Mouse (Mus musculus) WW6 (cell line): Measurements from ENCODE around the gene Srd5a3.
A peak's percentile ranks its signal among the peaks of the same experiment; 100 is the strongest.

ENCODE experiments used
- DNase-seq: peaks from one replicate; pipeline ENCODE4 v3.0.0-alpha.2; 2013; ENCODE audit warnings: low read depth, low spot score

Srd5a3 gene

DNA sequence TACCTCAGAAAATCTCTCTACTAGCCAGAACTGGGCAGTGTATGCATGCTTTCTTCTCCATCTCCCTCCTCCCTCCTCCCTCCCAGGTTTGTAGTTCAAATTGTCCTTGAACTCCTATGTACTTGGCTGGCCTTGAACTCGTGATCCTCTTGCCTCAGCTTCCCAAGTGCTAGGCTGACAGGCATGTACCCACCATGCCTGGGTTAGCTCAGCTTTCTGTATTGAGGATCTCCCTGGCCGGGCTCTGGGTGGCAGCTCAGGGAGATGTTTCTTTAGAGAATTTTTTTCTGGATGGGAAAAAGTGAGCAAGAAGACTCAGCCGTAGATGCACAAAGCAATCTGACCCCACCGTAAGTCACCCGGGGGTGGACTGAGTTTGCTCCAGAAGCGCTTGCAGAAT lies 12.9 kb downstream of the Srd5a3 start:
- DNase-seq, result no peak

GRCm38 (mm10) chr5:76153430-76153829 lies 13.4 kb downstream of the Srd5a3 start:
- no peak for DNase-seq

DNA sequence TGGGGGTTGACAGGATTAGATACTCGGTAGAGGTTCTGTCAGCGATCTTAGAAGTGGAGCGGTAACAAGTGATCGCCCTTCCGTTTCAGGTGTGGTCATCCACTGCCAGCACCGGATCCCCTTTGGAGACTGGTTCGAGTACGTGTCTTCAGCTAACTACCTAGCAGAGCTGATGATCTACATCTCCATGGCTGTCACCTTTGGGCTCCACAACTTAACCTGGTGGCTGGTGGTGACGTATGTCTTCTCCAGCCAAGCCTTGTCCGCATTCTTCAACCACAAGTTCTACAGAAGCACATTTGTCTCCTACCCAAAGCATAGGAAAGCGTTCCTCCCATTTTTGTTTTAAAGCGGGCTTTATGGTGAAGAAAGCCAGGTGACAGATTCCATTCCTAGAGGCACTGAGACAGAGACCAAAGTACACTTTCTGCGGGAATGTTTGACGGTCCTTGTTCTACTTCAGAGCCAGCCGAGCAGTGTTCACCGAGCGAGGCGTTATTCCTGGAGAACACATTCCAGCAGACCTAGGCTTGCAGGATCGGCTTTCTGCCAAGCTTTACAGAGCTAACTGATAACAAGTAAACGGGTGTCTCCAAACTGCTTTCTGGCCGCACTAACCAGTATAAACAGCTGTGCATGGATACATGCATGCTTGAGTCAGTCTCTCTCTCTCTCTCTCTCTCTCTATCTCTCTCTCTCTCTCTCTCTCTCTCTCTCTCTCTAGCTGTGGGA lies 14.5 kb downstream of the Srd5a3 start:
- DNase-seq, result no peak

- no peak for DNase-seq
Observed at GRCm38 (mm10) chr5:76159555-76159954, 19.5 kb downstream of the Srd5a3 start.

- DNase-seq, result no peak
Observed at GRCm38 (mm10) chr5:76160086-76160485, 20.0 kb downstream of the Srd5a3 start.

DNA sequence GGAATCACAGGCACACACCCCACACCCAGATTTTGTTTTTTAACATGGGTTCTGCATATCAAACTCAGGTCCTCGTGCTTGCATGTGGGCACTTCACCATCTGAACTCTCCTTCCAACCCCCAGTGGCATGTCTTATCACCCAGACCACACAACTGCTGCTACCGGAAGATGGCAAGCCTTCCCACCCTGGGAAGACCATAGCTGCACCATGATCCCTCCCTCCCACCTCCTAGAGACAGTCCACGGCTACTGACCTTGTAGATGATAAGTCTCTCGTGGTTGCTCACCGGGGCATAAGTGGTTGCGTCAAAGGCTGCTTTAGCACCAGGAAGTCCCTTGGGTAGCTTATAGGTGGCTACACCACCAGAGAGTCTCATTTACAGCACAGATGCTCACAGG lies 21.4 kb downstream of the Srd5a3 start:
- no peak for DNase-seq

GRCm38 (mm10) chr5:76162926-76163325 lies 22.9 kb downstream of the Srd5a3 start:
- no peak for DNase-seq

- DNase-seq, result no peak
Observed at GRCm38 (mm10) chr5:76163828-76164390, 23.8 kb downstream of the Srd5a3 start.

DNA sequence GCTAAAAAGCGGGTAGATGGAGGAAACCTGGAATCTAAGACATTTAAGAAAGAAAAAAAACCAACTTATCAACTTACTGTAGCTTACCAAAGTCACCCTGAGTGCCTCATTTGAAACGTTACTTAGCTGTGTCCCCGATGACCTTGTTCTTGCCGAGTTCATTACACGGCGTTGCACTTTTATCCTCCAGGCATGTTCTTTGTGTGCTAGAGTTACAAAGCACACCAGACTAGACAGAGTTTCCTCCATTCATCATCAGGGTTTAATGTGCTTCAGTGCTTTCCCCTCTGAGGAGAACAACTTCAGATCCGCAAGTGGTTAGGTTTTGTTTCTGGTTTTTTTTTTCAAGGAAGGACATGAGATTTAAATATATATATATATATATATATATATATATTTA lies 24.8 kb downstream of the Srd5a3 start:
- DNase-seq, result no peak

DNA sequence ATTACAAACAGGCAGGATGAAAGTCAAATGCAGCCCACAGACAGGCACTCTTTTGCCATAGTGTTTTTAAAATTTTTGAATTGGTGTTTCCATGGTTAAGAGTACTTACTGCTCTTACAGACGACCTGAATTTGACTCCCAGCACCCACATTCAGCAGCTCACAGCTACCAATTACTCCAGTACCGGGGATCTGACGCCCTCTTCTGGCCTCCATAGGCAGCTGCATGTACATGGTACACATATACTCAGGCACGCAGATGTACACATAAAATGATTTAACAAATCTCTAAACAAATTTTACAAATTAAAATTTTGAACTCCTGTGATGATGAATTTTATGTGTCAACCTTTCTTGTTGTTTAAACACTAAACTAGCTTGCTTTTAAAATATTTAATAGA lies 30.5 kb downstream of the Srd5a3 start:
- DNase-seq, result no peak

DNA sequence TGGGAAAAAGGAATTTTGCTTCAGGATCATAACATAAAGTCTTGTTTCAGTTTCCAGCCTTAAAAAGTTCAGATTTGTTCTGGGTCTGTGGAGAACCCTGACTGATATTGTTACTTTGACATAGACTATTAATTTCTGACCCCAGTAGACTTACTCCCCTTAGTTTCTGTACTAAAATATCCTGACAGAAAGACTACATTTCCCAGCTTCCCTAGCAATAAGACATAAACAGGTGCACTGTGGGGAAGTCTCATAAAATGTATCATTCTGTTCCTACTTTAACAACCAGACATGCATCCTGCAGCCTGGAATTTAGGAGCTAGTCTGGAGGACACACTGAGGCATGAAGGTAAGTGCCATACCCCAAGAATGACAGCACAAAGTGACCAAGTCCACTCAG lies 31.0 kb downstream of the Srd5a3 start:
- DNase-seq, result no peak

DNA sequence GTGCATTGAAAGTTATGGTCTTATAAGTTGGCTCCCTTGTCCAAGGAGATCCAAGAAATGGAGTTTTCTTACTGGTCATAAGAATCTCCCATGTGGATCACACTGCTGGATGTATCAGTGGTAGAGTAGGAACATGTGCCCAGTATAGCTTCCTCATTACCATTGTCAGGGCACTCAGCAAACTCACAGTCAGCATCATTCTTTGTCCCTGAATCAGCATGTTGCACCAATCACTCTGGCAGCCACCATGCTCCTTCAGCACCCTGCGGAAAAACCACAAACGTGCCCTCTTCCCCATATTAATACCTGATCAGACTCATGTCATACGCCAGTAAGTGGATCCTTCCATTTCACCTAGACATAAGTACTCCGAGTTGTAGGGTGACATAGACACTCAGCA lies 35.0 kb downstream of the Srd5a3 start:
- DNase-seq, result no peak

DNA sequence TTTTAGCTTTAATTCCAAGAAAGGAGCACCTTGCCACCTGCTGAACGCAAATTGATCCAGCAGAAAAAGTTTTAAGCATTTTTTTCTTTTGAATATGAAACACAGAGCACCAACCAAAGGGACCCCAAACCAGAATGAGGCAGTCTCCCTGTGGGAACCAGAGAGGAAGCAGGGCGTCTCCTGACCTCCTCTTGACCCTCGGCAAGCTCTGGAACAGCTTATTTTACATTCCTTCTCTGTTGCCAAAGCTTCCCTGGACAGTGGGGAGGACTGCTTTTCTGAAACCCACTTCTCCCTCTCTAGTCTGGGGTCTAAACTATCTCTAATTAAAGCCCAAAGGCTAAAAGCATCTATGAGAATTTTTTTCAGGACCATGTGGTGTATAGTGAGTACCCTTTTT lies 36.3 kb downstream of the Srd5a3 start:
- DNase-seq, result no peak

DNA sequence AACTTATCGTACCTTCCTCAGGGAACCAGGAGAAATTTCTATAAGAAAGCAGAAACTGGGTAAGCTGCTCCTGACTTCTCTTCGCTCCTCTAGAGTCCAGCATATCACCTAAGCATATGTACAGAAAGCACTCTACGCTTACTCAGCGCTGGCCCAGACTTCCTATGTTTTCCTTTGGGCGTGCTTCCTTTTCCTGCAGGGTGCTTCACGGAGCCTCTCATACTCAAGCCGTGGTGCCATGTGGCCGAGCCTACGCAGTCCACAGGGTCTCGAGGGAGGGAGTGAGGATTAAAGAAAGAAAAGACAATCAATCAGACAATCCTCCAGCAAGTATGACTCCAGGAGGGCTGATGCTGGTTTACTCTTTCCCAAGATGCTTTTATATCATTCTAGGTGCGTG lies 36.8 kb downstream of the Srd5a3 start:
- no peak for DNase-seq

DNA sequence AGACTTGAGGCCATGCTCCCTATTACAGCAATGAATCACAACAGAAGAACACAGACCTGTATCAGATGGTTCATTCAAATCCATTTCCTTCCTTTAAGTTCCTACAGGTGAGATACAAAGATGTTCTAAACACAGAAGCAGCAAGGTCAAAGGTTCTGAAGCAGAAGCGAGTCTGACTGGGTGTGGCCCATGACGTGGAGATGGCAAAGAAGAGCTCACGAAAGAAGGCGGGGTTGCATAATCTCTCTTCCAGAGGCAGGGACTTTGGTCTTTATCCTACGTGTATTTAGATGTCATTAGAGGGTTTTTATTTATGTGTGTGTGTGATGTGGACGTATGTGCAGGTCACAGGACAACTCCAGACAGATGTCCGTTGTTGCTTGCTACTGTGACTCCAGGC lies 37.6 kb downstream of the Srd5a3 start:
- no peak for DNase-seq

- DNase-seq, result no peak
Observed at GRCm38 (mm10) chr5:76179171-76179570, 39.1 kb downstream of the Srd5a3 start.

DNA sequence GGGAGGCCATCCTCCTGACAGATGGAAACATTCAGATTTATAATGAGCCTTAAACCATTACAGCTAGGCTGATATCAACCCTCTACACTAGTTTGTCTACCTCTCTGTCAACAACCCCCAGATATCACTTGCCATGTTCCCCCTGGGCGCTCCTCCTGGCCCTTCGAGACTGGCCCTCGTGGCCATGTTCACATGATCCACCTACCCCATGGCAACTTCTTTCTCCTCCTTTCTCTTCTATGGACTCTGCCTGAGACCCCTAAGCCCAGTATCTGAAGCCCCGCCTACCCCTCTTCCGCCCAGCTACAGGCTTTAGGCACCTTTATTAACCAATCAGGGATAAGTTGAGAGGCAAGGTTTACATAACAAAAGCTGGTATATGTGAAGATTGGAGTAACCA lies 39.7 kb downstream of the Srd5a3 start:
- DNase-seq, result no peak

DNA sequence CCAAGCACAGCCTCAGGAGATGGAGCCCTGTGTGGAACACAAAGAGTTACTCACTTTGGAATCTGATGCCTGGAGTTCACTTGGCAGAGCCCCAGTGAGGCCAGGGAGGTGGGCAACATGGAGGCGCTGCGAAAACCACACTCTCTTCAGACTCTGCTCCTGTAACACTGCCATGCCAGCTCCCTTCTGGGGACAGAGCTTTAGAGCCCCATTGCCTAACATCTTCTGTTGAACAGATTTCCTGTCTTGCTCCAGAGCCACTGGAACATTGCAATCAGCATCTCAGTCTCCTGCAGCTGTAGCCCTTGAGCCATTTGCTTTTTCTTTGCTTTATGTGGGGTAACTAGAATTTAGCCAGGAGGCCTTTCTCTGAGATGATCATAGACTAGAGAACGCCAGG lies 42.3 kb downstream of the Srd5a3 start:
- DNase-seq, result no peak

DNA sequence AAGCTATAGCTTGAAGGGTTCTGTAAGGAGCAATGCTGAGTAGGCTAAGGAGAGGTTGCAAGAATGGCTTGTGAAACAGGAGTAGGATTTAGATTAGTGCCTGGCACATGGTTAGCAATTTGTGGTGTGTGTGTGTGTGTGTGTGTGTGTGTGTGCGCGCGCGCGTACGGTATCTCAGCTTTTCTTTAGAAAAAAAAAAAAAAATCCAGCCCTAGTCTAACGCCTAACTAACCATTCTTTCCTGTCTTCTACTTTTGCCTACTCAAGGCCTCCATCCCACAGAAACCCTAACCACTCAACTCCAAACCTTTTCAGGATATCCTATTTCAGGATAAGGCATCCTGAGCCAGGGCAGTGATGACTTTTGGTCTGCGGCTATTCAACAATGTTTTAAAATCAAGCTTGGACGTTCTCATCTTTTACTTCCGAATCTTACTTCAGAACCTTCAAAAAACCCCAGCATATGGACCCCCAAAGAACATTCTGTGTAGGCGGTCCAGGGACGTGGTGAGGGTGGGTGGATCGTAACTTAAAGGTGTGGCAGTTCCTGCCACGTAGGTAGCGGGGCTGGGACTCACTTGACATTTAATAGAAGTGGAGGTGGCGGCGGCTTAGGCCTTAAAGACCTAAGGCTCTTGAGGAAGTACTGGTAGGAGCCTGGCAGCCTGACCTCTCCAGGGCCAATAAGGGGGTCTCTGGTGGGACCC lies 43.1 kb downstream of the Srd5a3 start:
- DNase-seq, result peak; percentile 24

DNA sequence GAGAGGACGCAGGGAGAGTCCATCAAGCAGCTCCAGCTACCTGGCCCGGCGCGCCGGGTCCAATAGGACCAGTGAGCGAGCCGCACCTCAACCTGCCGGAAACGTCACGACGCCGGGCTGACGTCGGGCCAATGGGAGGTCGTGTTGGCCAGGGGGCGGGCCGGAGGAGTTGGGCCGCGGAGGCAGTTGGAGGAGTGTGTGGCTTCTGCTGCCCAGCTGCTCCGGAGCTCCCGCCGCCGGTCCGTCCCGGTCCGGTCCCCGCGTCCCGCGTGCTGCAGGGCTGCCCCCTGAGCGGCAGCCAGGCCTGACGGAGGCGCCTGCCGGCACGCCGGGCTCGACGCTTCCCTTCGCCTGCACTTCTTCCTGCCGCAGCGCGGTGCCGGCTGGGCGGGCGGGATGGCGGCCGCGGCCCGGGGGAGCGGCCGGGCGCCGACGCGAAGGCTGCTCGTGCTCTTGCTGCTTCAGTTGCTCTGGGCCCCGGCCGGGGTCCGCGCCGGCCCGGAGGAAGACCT lies 43.7 kb downstream of the Srd5a3 start, which contains the start of gene Tmem165:
Tmem165 (plus strand) TSS at position 131 of the 512 bp plus-strand sequence.
- peak; percentile 79 for DNase-seq

- DNase-seq, result peak; percentile 54
Observed at GRCm38 (mm10) chr5:76184286-76185080, 44.4 kb downstream of the Srd5a3 start.

DNA sequence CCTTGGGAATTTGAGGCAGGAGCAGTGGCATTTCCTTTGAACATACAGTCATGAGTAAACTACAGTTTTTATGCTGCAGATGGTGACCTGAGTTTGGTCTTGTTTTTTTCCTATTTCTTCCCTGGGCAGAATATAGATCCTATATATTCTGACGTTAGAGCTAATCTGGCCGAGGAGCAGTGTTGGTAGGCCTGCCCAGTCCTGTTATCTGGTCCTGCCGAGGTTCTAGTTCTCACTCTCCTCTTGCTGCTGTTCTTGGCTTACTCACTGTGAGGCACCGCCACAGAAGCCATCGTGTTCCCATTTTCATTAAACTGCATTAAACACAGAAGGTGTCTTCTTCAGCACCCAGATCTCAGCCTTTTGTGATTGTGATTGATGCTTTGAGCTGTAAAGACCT lies 47.8 kb downstream of the Srd5a3 start:
- no peak for DNase-seq
